Mouse (Mus musculus) heart, postnatal 0 days (tissue): ENCODE data around the gene Nxf2.

Experiments
- CTCF ChIP-seq: IDR thresholded peaks from 2 replicates; pipeline ENCODE4 v1.5.1; 2016; ENCODE audit warnings: antibody characterized with exemption, control low read depth, low read depth
- EP300 ChIP-seq: IDR thresholded peaks from 2 replicates; pipeline ENCODE4 v1.6.1; 2016; ENCODE audit warnings: antibody characterized with exemption, low read depth

- TF ChIP-seq EP300 (no peak), CTCF (no peak)
Measured at GRCm38 (mm10) chrX:135011381-135011780, 46.8 kb upstream of the Nxf2 start.
